Comparison of ENCODE assay signal across 22 mouse cellular contexts in genomic region chr16:87902049-87902448, GRCm38 (mm10).
A peak's percentile ranks its signal among the peaks of the same experiment; 100 is the strongest.
DNase-seq lines count a peak whose midpoint lies in the region; ATAC-seq and TF ChIP-seq lines count a peak whose summit lies in the region.
"Had no signal": no experiment of that assay in that cellular context is flagged by ENCODE, and none has a peak within 500 bp of the region (broad histone marks: within the 10 kb centered on the region; RNA-seq: fewer than 3 reads in every experiment).

No protein-coding gene starts in this region.

- no peaks in the 10 kb centered on the region for H3K36me3 ChIP-seq in heart, embryonic 11.5 days (ENCODE audit: control insufficient read depth, insufficient read depth, low read length)
- no peaks in the 10 kb centered on the region for H3K36me3 ChIP-seq in heart, embryonic 10.5 days
- no peaks in the 10 kb centered on the region for H3K36me3 ChIP-seq in lung, embryonic 14.5 days (ENCODE audit: insufficient read depth)
- H3K36me3 ChIP-seq: forebrain, embryonic 10.5 days; hindbrain, embryonic 12.5 days; hindbrain, embryonic 15.5 days had no signal

- no peak overlapping the region for H3K27ac ChIP-seq in heart, embryonic 11.5 days (ENCODE audit: low read depth, low read length)
- H3K27ac ChIP-seq in heart, embryonic 10.5 days = no peak overlapping the region
- H3K27ac ChIP-seq in lung, embryonic 14.5 days (ENCODE audit: low read depth) = no peak overlapping the region
- H3K27ac ChIP-seq: forebrain, embryonic 10.5 days; forebrain, embryonic 13.5 days; hindbrain, embryonic 12.5 days; hindbrain, embryonic 15.5 days had no signal

- H3K4me2 ChIP-seq in heart, embryonic 11.5 days = no peak overlapping the region
- H3K4me2 ChIP-seq in lung, embryonic 14.5 days = no peak overlapping the region
- H3K4me2 ChIP-seq: forebrain, embryonic 13.5 days; hindbrain, embryonic 12.5 days; hindbrain, embryonic 15.5 days had no signal

- ATAC-seq in heart, embryonic 11.5 days (replicated peaks; ENCODE audit: insufficient number of reproducible peaks, low FRiP score, low TSS enrichment) = 0 out of 2 replicates have a peak, but pooled peaks have one; percentile 31
- ATAC-seq in lung, embryonic 14.5 days (ENCODE audit: insufficient read depth) = no peak; the same call in 1 of the 2 replicates
- ATAC-seq: CD4-positive, CD25-positive, alpha-beta regulatory T cell, adult 4 months; forebrain, embryonic 13.5 days; forebrain, embryonic 16.5 days; Patski had no signal

- WGBS in heart, embryonic 11.5 days (ENCODE audit: insufficient replicate concordance) = 71% methylated on average over 9 of the region's 9 CpGs
- 70% methylated on average over 9 of the region's 9 CpGs for WGBS in heart, embryonic 10.5 days
- WGBS in lung, embryonic 14.5 days = 49% methylated on average over 9 of the region's 9 CpGs

- no peaks in the 10 kb centered on the region for H3K27me3 ChIP-seq in heart, embryonic 11.5 days (ENCODE audit: control insufficient read depth, insufficient read depth, low read length)
- no peaks in the 10 kb centered on the region for H3K27me3 ChIP-seq in heart, embryonic 10.5 days (ENCODE audit: insufficient read depth, poor library complexity, severe bottlenecking)
- H3K27me3 ChIP-seq in lung, embryonic 14.5 days (ENCODE audit: insufficient read depth, low read length) = no peaks in the 10 kb centered on the region
- H3K27me3 ChIP-seq: forebrain, embryonic 13.5 days; hindbrain, embryonic 12.5 days; hindbrain, embryonic 15.5 days; Patski had no signal

- DNase-seq in heart, embryonic 10.5 days (ENCODE audit: low spot score) = no peak
- DNase-seq in lung, embryonic 14.5 days = peak; percentile 11
- no peak for DNase-seq in lung, postnatal 14 days
- peak; percentile 36 for DNase-seq in brain, adult 2 months (ENCODE audit: low read depth, low spot score)
- no peak for DNase-seq in MN1 (ENCODE audit: low spot score)
- DNase-seq: adrenal gland, postnatal 10 days; adrenal gland, postnatal 36 days; cerebellum, adult 11 months; cerebellum, adult 2 months; cerebellum, adult 9-11 months; cerebellum, postnatal 25 days; embryo, embryonic 11 days; gastrocnemius, postnatal 25 days; heart, adult 18-20 months had no signal

- no peak for TF ChIP-seq CTCF in lung, embryonic 14.5 days (IDR thresholded peaks at IDR 0.05; ENCODE audit: low read depth)

- no peak overlapping the region for H3K4me3 ChIP-seq in heart, embryonic 11.5 days (ENCODE audit: low read depth, low read length)
- no peak overlapping the region for H3K4me3 ChIP-seq in heart, embryonic 10.5 days
- no peak overlapping the region for H3K4me3 ChIP-seq in lung, embryonic 14.5 days (ENCODE audit: low read depth, low read length)
- H3K4me3 ChIP-seq: forebrain, embryonic 10.5 days; forebrain, embryonic 13.5 days; hindbrain, embryonic 12.5 days; hindbrain, embryonic 15.5 days had no signal

- no peak overlapping the region for H3K9ac ChIP-seq in heart, embryonic 11.5 days (ENCODE audit: low read depth, low read length)
- H3K9ac ChIP-seq in lung, embryonic 14.5 days = no peak overlapping the region
- H3K9ac ChIP-seq: forebrain, embryonic 13.5 days; hindbrain, embryonic 12.5 days; hindbrain, embryonic 15.5 days had no signal

- no peaks in the 10 kb centered on the region for H3K9me3 ChIP-seq in heart, embryonic 11.5 days (replicated peaks; ENCODE audit: control insufficient read depth, low read length)
- H3K9me3 ChIP-seq in heart, embryonic 10.5 days = no peaks in the 10 kb centered on the region
- no peaks in the 10 kb centered on the region for H3K9me3 ChIP-seq in lung, embryonic 14.5 days (ENCODE audit: low read depth, low read length)
- H3K9me3 ChIP-seq: forebrain, embryonic 10.5 days; forebrain, embryonic 13.5 days; hindbrain, embryonic 12.5 days; hindbrain, embryonic 15.5 days had no signal

- H3K4me1 ChIP-seq in heart, embryonic 11.5 days (ENCODE audit: control insufficient read depth, insufficient read depth, low read length) = no peaks in the 10 kb centered on the region
- no peaks in the 10 kb centered on the region for H3K4me1 ChIP-seq in heart, embryonic 10.5 days
- H3K4me1 ChIP-seq in lung, embryonic 14.5 days (ENCODE audit: insufficient read depth) = no peaks in the 10 kb centered on the region
- H3K4me1 ChIP-seq: forebrain, embryonic 10.5 days; forebrain, embryonic 13.5 days; hindbrain, embryonic 12.5 days; hindbrain, embryonic 15.5 days had no signal

Comparison
In these comparisons a context has a peak if more than half of its experiments do, and no peak if none do; other contexts are left out.
1. DNase-seq: peak in lung, embryonic 14.5 days (single experiment) and brain, adult 2 months (single experiment); none in heart, embryonic 10.5 days (single experiment), lung, postnatal 14 days (single experiment) and MN1 (single experiment).